Mouse (Mus musculus): ENCODE measurements around the gene Wdr74. TPM values are rescaled to one million over a fixed set of nuclear protein-coding genes. Genes with fewer than 3 reads are reported as not detected.
A peak's percentile ranks its signal among the peaks of the same experiment; 100 is the strongest.

The Wdr74 gene
- polyA plus RNA-seq, 1 experiment from 2014 or later = 48.7 TPM

DNA sequence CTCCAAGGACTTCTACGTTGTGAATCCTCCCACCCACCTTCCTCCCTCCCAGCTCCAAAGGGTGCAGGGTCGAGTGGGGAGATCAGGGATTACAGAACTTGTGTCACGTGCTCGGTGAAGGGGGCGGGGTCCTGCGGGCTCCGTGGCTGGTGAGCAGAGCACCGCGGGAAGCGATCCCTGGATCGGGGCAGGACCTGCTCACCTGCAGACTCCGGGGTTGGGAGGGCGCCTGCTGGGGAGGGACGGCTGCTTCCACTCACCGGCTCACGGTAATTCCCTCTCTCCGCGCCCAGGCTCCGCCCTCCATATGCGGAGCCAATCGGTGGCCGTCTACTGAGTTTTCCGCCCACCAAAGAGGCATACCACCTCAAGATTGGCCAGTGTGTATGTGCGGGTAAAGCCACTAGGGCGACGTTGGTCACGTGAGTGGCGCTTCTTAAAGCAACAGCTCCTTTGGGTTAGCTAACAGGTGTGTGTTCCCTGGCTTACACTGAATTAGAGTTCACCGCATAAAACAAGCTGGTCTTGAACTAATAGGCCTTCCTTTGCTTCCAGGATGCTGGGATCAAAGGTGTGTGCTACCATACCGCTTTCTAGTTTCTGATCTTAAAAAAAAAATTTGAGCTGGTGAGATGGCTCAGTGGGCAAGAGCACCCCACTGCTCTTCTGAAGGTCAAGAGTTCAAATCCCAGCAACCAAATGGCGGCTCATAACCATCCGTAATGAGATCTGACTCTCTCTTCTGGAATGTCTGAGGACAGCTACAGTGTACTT, 50.6 kb downstream of the Wdr74 start, which contains the start of gene Taf6l:
Gene Taf6l, minus strand, starts transcription at position 410 of the 774 bp plus-strand sequence.
- peak within 1 kb of the TSS; percentile 66 for H3K4me2 ChIP-seq (replicated peaks; ENCODE audit: low read depth, low read length)
- H3K9me3 ChIP-seq (ENCODE audit: low read length) = no peaks in the 10 kb centered on the region
- DNase-seq (ENCODE audit: low spot score) (peak; percentile 98), ATAC-seq (peak; percentile 99)
- H3K27me3 ChIP-seq (replicated peaks; ENCODE audit: insufficient read depth, low read length) = no peaks in the 10 kb centered on the region
- no peaks in the 10 kb centered on the region for H3K4me1 ChIP-seq (ENCODE audit: insufficient read depth, low read depth, low read length)
- TF ChIP-seq EP300 (IDR thresholded peaks at IDR 0.05) = no peak
- TF ChIP-seq CTCF (IDR thresholded peaks at IDR 0.05) = peak; percentile 58
- H3K4me3 ChIP-seq (ENCODE audit: low read depth, low read length) = peak within 1 kb of the TSS; percentile 67
- H3K36me3 ChIP-seq (ENCODE audit: insufficient read depth, low read length) = peaks cover 9% of the 10 kb centered on the region
- H3K9ac ChIP-seq (replicated peaks; ENCODE audit: low read depth) = peak within 1 kb of the TSS; percentile 59
- WGBS = under 1% methylated on average over 32 of the region's 32 CpGs
- peak within 1 kb of the TSS; percentile 59; the same call in 1 of the 2 replicates for H3K27ac ChIP-seq (ENCODE audit: low read length)

DNA sequence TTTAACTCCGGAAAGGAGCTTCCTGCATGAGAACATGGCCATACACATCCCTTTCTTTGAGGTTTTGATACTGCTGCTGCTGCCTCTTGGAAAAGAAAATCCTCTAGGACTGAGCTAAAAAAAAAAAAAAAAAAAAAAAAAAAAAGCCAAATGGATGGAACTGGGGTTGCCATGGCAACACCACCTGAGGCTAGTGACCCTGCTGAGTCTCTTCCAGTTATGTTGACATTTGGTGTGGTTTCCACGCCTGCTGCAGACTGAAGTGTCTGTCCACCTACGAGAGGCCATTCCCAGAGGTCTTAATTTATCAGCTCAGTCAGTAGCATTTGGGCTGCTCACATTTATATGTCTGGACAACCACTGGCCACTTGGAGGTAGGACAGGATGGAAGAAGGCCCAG, 52.9 kb downstream of the Wdr74 start:
- TF ChIP-seq EP300 (IDR thresholded peaks at IDR 0.05) = no peak
- no peak for TF ChIP-seq CTCF (IDR thresholded peaks at IDR 0.05)
- no peak overlapping the region for H3K4me3 ChIP-seq (ENCODE audit: low read depth, low read length)
- H3K36me3 ChIP-seq (ENCODE audit: insufficient read depth, low read length) = peaks cover 3% of the 10 kb centered on the region; the same call in 1 of the 2 replicates
- H3K4me1 ChIP-seq (ENCODE audit: insufficient read depth, low read depth, low read length) = no peaks in the 10 kb centered on the region
- H3K9ac ChIP-seq (replicated peaks; ENCODE audit: low read depth) = no peak overlapping the region
- no peaks in the 10 kb centered on the region for H3K9me3 ChIP-seq (ENCODE audit: low read length)
- H3K27ac ChIP-seq (ENCODE audit: low read length) = no peak overlapping the region
- 30% methylated on average over 3 of the region's 3 CpGs for WGBS
- ATAC-seq (no peak), DNase-seq (ENCODE audit: low spot score) (peak; percentile 42)
- no peaks in the 10 kb centered on the region for H3K27me3 ChIP-seq (replicated peaks; ENCODE audit: insufficient read depth, low read length)
- H3K4me2 ChIP-seq (replicated peaks; ENCODE audit: low read depth, low read length) = no peak overlapping the region

DNA sequence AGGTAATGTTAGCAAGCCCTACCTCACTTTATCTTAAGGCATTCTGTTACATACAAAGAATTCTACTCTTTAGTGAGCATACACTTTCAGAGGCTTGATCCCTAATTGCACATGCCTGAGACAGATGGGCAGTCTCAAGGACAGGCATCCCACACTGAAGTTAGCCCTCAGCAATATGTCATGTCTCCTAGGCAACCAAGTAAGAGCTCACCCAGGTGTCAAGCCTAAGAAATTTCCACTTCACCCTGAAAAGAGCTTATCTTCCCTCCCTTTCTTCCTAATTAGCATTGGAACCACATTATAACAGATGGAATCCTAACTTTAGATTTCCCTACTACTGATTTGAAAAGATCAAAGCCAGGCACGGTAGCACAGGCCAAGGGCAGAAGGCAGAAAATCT, 53.5 kb downstream of the Wdr74 start:
- no peaks in the 10 kb centered on the region for H3K4me1 ChIP-seq (ENCODE audit: insufficient read depth, low read depth, low read length)
- no peak overlapping the region for H3K9ac ChIP-seq (replicated peaks; ENCODE audit: low read depth)
- H3K36me3 ChIP-seq (ENCODE audit: insufficient read depth, low read length) = peaks cover 6% of the 10 kb centered on the region; the same call in 1 of the 2 replicates
- 43% methylated on average over 1 of the region's 1 CpGs for WGBS
- DNase-seq (ENCODE audit: low spot score) (no peak), ATAC-seq (no peak)
- no peak overlapping the region for H3K4me2 ChIP-seq (replicated peaks; ENCODE audit: low read depth, low read length)
- no peaks in the 10 kb centered on the region for H3K27me3 ChIP-seq (replicated peaks; ENCODE audit: insufficient read depth, low read length)
- TF ChIP-seq CTCF (IDR thresholded peaks at IDR 0.05) (no peak), EP300 (IDR thresholded peaks at IDR 0.05) (no peak)
- H3K9me3 ChIP-seq (ENCODE audit: low read length) = no peaks in the 10 kb centered on the region
- no peak overlapping the region for H3K27ac ChIP-seq (ENCODE audit: low read length)
- no peak overlapping the region for H3K4me3 ChIP-seq (ENCODE audit: low read depth, low read length)

DNA sequence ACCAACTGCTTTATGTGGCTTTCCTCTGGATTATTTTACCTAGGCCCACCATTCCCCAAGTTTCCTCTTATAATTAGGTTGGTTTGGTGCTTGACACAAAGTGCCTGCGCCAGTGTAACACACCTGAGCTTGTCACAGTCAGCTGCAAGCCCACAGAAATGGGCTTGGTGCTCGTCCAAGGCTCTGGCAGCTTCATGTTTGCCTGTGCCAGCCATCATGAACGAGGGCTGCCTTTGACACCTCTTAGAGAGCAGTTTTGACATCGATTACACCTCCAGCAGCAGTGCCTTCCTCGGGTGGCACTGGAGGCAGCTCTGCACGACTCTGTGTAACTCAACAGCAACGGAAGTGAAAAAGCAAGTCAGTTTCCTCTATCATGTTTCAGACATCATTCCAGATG, 54.5 kb downstream of the Wdr74 start:
- no peak overlapping the region for H3K27ac ChIP-seq (ENCODE audit: low read length)
- H3K9me3 ChIP-seq (ENCODE audit: low read length) = no peaks in the 10 kb centered on the region
- no peak overlapping the region for H3K4me3 ChIP-seq (ENCODE audit: low read depth, low read length)
- H3K4me1 ChIP-seq (ENCODE audit: insufficient read depth, low read depth, low read length) = no peaks in the 10 kb centered on the region
- no peaks in the 10 kb centered on the region for H3K27me3 ChIP-seq (replicated peaks; ENCODE audit: insufficient read depth, low read length)
- H3K4me2 ChIP-seq (replicated peaks; ENCODE audit: low read depth, low read length) = no peak overlapping the region
- WGBS = 72% methylated on average over 7 of the region's 7 CpGs
- H3K9ac ChIP-seq (replicated peaks; ENCODE audit: low read depth) = no peak overlapping the region
- peaks cover 12% of the 10 kb centered on the region for H3K36me3 ChIP-seq (ENCODE audit: insufficient read depth, low read length)
- ATAC-seq = no peak
- DNase-seq (ENCODE audit: low spot score) = no peak
- TF ChIP-seq EP300 (IDR thresholded peaks at IDR 0.05) = no peak
- TF ChIP-seq CTCF (IDR thresholded peaks at IDR 0.05) = no peak

Small RNA genes lying within 50 kb of the gene (microRNA-seq; reads per million reads assigned to microRNA genes)
- not detected for gene Mir6992

Other genes with a start within 250 kb of the Wdr74 start
- 0.20 and 0.56 TPM in 2 replicates for gene Slc22a8, start 144.6 kb upstream of the Wdr74 start, polyA plus RNA-seq (2015; fragmentation: Nextera tagmentation; extraction: Ambion mirVana)
- not detected in 2 replicates for gene Slc22a6, start 117.8 kb upstream of the Wdr74 start, polyA plus RNA-seq (2015; fragmentation: Nextera tagmentation; extraction: Ambion mirVana)
- 0.14 and 0.21 TPM in 2 replicates for gene Chrm1, start 72.0 kb upstream of the Wdr74 start, polyA plus RNA-seq (2015; fragmentation: Nextera tagmentation; extraction: Ambion mirVana)
- 91.8 and 97.9 TPM in 2 replicates for gene Slc3a2, start 12.5 kb upstream of the Wdr74 start, polyA plus RNA-seq (2015; fragmentation: Nextera tagmentation; extraction: Ambion mirVana)
- gene 1700092M07Rik, start 4.9 kb downstream of the Wdr74 start, polyA plus RNA-seq (2015; fragmentation: Nextera tagmentation; extraction: Ambion mirVana) = 0.75 and 0.82 TPM in 2 replicates
- 130 and 143 TPM in 2 replicates for gene Stx5a, start 5.6 kb downstream of the Wdr74 start, polyA plus RNA-seq (2015; fragmentation: Nextera tagmentation; extraction: Ambion mirVana)
- gene Nxf1, start 21.2 kb downstream of the Wdr74 start, polyA plus RNA-seq (2015; fragmentation: Nextera tagmentation; extraction: Ambion mirVana) = 88.8 and 89.7 TPM in 2 replicates
- 157 and 159 TPM in 2 replicates for gene Tmem223, start 35.2 kb downstream of the Wdr74 start, polyA plus RNA-seq (2015; fragmentation: Nextera tagmentation; extraction: Ambion mirVana)
- gene Tmem179b, start 38.6 kb downstream of the Wdr74 start, polyA plus RNA-seq (2015; fragmentation: Nextera tagmentation; extraction: Ambion mirVana) = 114 and 127 TPM in 2 replicates
- 11.8 and 12.9 TPM in 2 replicates for gene Taf6l, start 50.6 kb downstream of the Wdr74 start, polyA plus RNA-seq (2015; fragmentation: Nextera tagmentation; extraction: Ambion mirVana)
- gene Polr2g, start 62.8 kb downstream of the Wdr74 start, polyA plus RNA-seq (2015; fragmentation: Nextera tagmentation; extraction: Ambion mirVana) = 110 and 123 TPM in 2 replicates
- gene Zbtb3, start 66.7 kb downstream of the Wdr74 start, polyA plus RNA-seq (2015; fragmentation: Nextera tagmentation; extraction: Ambion mirVana) = 2.3 and 2.6 TPM in 2 replicates
- 21.4 and 22.8 TPM in 2 replicates for gene Ttc9c, start 83.5 kb downstream of the Wdr74 start, polyA plus RNA-seq (2015; fragmentation: Nextera tagmentation; extraction: Ambion mirVana)
- 4.3 and 5.3 TPM in 2 replicates for gene Hnrnpul2, start 84.2 kb downstream of the Wdr74 start, polyA plus RNA-seq (2015; fragmentation: Nextera tagmentation; extraction: Ambion mirVana)
- gene AC129217.1, start 93.9 kb downstream of the Wdr74 start, polyA plus RNA-seq (2015; fragmentation: Nextera tagmentation; extraction: Ambion mirVana) = not detected in 2 replicates
- gene Bscl2, start 101.6 kb downstream of the Wdr74 start, polyA plus RNA-seq (2015; fragmentation: Nextera tagmentation; extraction: Ambion mirVana) = 66.3 and 66.8 TPM in 2 replicates
- gene Gng3, start 103.4 kb downstream of the Wdr74 start, polyA plus RNA-seq (2015; fragmentation: Nextera tagmentation; extraction: Ambion mirVana) = 0.35 and 0.46 TPM in 2 replicates
- gene Lrrn4cl, start 114.9 kb downstream of the Wdr74 start, polyA plus RNA-seq (2015; fragmentation: Nextera tagmentation; extraction: Ambion mirVana) = 1.7 and 1.9 TPM in 2 replicates
- gene Ubxn1, start 135.7 kb downstream of the Wdr74 start, polyA plus RNA-seq (2015; fragmentation: Nextera tagmentation; extraction: Ambion mirVana) = 153 and 164 TPM in 2 replicates
- gene Uqcc3, start 145.1 kb downstream of the Wdr74 start, polyA plus RNA-seq (2015; fragmentation: Nextera tagmentation; extraction: Ambion mirVana) = 75.2 and 84.3 TPM in 2 replicates
- gene Lbhd1, start 147.9 kb downstream of the Wdr74 start, polyA plus RNA-seq (2015; fragmentation: Nextera tagmentation; extraction: Ambion mirVana) = 33.6 and 40.0 TPM in 2 replicates
- gene Gm49403, start 148.1 kb downstream of the Wdr74 start, polyA plus RNA-seq (2015; fragmentation: Nextera tagmentation; extraction: Ambion mirVana) = not detected in 2 replicates
- gene 1810009A15Rik, start 153.0 kb downstream of the Wdr74 start, polyA plus RNA-seq (2015; fragmentation: Nextera tagmentation; extraction: Ambion mirVana) = 44.4 and 45.3 TPM in 2 replicates
- not detected in 2 replicates for gene Gm49416, start 153.1 kb downstream of the Wdr74 start, polyA plus RNA-seq (2015; fragmentation: Nextera tagmentation; extraction: Ambion mirVana)
- 16.6 and 16.7 TPM in 2 replicates for gene Ints5, start 157.2 kb downstream of the Wdr74 start, polyA plus RNA-seq (2015; fragmentation: Nextera tagmentation; extraction: Ambion mirVana)
- gene Ganab, start 162.2 kb downstream of the Wdr74 start, polyA plus RNA-seq (2015; fragmentation: Nextera tagmentation; extraction: Ambion mirVana) = 41.4 and 45.7 TPM in 2 replicates
- gene B3gat3, start 184.5 kb downstream of the Wdr74 start, polyA plus RNA-seq (2015; fragmentation: Nextera tagmentation; extraction: Ambion mirVana) = 39.5 and 39.6 TPM in 2 replicates
- 4.9 and 5.7 TPM in 2 replicates for gene Rom1, start 193.5 kb downstream of the Wdr74 start, polyA plus RNA-seq (2015; fragmentation: Nextera tagmentation; extraction: Ambion mirVana)
- 28.6 and 30.5 TPM in 2 replicates for gene Eml3, start 193.7 kb downstream of the Wdr74 start, polyA plus RNA-seq (2015; fragmentation: Nextera tagmentation; extraction: Ambion mirVana)
- gene Mta2, start 206.0 kb downstream of the Wdr74 start, polyA plus RNA-seq (2015; fragmentation: Nextera tagmentation; extraction: Ambion mirVana) = 81.8 and 84.7 TPM in 2 replicates
- 12.8 and 13.6 TPM in 2 replicates for gene Tut1, start 218.0 kb downstream of the Wdr74 start, polyA plus RNA-seq (2015; fragmentation: Nextera tagmentation; extraction: Ambion mirVana)
- gene Eef1g, start 231.2 kb downstream of the Wdr74 start, polyA plus RNA-seq (2015; fragmentation: Nextera tagmentation; extraction: Ambion mirVana) = 153 and 159 TPM in 2 replicates

Data from lung, postnatal 0 days (tissue).